Mouse (Mus musculus): Measurements from ENCODE around the gene Diablo. TPM values are rescaled to one million over a fixed set of nuclear protein-coding genes. Genes with fewer than 3 reads are reported as not detected.

Diablo gene
- polyA plus RNA-seq (2012; rRNA removed) = 85.2 and 92.3 TPM in 2 replicates
- 97.4 and 107 TPM in 2 replicates for polyA plus RNA-seq (2014; fragmentation: Nextera tagmentation; extraction: Ambion mirVana)

DNA sequence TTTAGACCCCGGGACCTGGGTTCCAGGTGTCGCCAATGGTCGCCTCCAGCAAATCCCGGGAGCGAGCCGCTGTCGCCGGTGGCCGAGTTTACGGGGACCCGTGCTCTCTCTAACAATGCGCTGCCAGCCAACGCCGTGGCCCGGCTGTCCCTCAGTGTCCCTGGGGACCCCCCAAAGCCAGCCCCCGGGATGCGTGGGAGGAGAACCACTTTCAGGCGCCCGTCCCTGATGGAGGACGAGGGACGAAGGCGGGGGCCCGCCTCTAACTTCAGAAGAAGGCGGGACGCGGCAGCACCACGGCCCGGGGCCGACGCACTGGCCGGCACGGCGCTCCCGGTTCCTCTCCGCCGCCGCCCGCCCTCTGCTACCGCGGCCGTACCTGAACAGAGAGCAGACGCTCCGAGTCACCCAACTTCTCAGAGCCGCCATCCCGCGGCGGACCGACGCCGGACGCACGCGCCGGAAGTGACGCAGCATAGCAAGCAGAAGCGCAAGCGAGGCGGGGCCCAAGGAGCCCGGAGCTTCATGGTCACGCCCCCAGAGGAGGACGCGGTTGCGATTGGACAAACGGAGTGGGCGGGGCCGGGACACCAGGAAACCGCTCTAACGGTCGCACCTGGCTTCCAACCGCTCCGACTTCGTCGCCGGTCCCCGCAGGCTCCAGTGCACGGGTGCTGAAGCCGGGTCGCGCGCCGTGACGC lies at the start of gene Diablo:
Diablo (minus strand) TSS at position 485 of the 701 bp plus-strand sequence.
- peak; percentile 99 for ATAC-seq (ENCODE audit: low FRiP score, low read depth)
- Histone ChIP-seq H3K4me1 (ENCODE audit: control insufficient read depth, insufficient read depth, low read length) (peaks cover 20% of the 10 kb centered on the region), H3K4me2 (replicated peaks; ENCODE audit: low read depth, low read length, severe bottlenecking) (peak within 1 kb of the TSS; percentile 92), H3K36me3 (ENCODE audit: control insufficient read depth, insufficient read depth, low read length) (peaks cover 15% of the 10 kb centered on the region; the same call in 1 of the 2 replicates), H3K9ac (ENCODE audit: low read depth, low read length, severe bottlenecking) (peak within 1 kb of the TSS; percentile 75), H3K4me3 (replicated peaks; ENCODE audit: low read length) (peak within 1 kb of the TSS; percentile 94), H3K27ac (replicated peaks; ENCODE audit: low read depth, low read length) (peak within 1 kb of the TSS; percentile 61; the same call in 1 of the 2 replicates), H3K27me3 (ENCODE audit: control insufficient read depth, insufficient read depth, low read length) (no peaks in the 10 kb centered on the region), H3K9me3 (ENCODE audit: control insufficient read depth, low read length) (no peaks in the 10 kb centered on the region)
- TF ChIP-seq POLR2A (IDR thresholded peaks at IDR 0.05; ENCODE audit: borderline replicate concordance, extremely low read depth, insufficient read depth, insufficient read length) = peak; percentile 85; the same call in 1 of the 2 replicates
- under 1% methylated on average over 64 of the region's 82 CpGs for WGBS
- peak; percentile 100 for DNase-seq (ENCODE audit: low spot score)

DNA sequence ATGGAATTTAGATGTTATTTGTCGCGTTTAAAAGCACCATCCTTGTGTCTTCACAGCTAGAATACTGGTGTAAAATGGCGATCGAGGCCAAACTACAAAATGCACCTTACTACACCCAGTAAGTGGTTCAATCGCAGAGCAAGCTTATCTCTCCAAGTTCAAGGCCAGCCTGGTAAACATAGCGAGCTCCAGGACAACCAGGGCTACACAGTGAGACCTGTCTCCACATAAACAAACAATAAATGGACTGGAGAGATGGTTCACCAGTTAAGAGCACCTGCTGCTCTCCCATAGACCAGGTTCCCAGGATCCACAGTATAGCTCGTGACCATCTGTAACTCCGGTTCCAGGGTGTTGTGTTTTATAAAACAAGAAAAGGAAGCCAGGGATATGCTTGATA lies 49.4 kb upstream of the Diablo start:
- Histone ChIP-seq H3K4me1 (ENCODE audit: control insufficient read depth, insufficient read depth, low read length) (peaks cover 6% of the 10 kb centered on the region; the same call in 1 of the 2 replicates), H3K4me3 (replicated peaks; ENCODE audit: low read length) (peak overlapping the region; percentile 96), H3K27ac (replicated peaks; ENCODE audit: low read depth, low read length) (no peak overlapping the region), H3K4me2 (replicated peaks; ENCODE audit: low read depth, low read length, severe bottlenecking) (peak overlapping the region; percentile 90), H3K27me3 (ENCODE audit: control insufficient read depth, insufficient read depth, low read length) (no peaks in the 10 kb centered on the region), H3K36me3 (ENCODE audit: control insufficient read depth, insufficient read depth, low read length) (peaks cover 25% of the 10 kb centered on the region), H3K9me3 (ENCODE audit: control insufficient read depth, low read length) (no peaks in the 10 kb centered on the region), H3K9ac (ENCODE audit: low read depth, low read length, severe bottlenecking) (no peak overlapping the region)
- no peak for TF ChIP-seq POLR2A (IDR thresholded peaks at IDR 0.05; ENCODE audit: borderline replicate concordance, extremely low read depth, insufficient read depth, insufficient read length)
- no peak for ATAC-seq (ENCODE audit: low FRiP score, low read depth)
- WGBS = 63% methylated on average over 8 of the region's 8 CpGs
- no peak for DNase-seq (ENCODE audit: low spot score)

DNA sequence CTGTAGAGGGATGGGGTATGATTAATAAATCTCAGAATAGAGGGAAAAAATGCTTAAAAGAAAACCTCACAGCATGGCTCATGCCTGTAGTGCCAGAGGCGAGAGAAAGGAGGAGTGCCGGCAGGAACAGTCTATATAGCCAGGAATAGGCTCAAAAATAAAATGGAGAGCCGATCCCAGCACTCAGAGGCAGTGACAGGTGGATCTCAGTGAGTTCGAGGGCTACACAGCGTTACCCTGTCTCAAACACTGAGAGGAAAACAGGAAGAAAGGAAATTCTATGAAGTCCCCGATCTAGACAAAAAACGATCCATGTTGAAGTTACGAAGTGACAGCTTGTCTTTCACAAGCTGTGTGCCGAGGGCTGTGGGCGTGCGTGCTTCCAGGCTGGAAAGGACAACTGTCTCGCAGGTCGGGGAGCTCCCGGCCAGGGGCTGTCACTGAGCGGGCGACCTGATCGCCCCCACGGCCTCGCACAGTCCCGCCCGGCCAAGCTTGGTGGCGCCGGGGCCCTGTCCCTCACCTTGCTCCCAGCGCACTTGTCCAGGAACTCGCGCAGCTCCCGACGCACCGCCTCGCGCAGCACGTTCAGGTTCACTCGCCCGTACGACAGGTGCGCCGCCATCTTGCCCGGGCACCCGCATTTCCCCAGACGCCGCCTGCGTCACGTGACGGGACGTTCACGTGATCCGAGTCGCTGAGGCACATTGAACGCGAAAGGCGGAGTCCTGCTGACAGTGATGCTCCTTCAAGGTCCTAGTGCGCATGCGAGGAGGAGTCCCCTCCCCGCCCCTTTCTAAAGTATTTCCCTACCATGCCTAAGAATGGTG lies 48.6 kb upstream of the Diablo start, which contains the start of gene Vps33a:
Vps33a (minus strand) TSS at position 682 of the 830 bp plus-strand sequence.
- DNase-seq (ENCODE audit: low spot score) = peak; percentile 97
- peak within 1 kb of the TSS; percentile 38 for H3K27ac ChIP-seq (replicated peaks; ENCODE audit: low read depth, low read length)

GRCm38 (mm10) chr5:123561128-123561527 lies 37.2 kb upstream of the Diablo start:
- H3K27me3 ChIP-seq (ENCODE audit: control insufficient read depth, insufficient read depth, low read length) = no peaks in the 10 kb centered on the region
- ATAC-seq (ENCODE audit: low FRiP score, low read depth) (no peak), DNase-seq (ENCODE audit: low spot score) (no peak)
- no peaks in the 10 kb centered on the region for H3K9me3 ChIP-seq (ENCODE audit: control insufficient read depth, low read length)
- no peak overlapping the region for H3K27ac ChIP-seq (replicated peaks; ENCODE audit: low read depth, low read length)
- no peak for TF ChIP-seq POLR2A (IDR thresholded peaks at IDR 0.05; ENCODE audit: borderline replicate concordance, extremely low read depth, insufficient read depth, insufficient read length)
- H3K4me3 ChIP-seq (replicated peaks; ENCODE audit: low read length) = no peak overlapping the region
- H3K4me2 ChIP-seq (replicated peaks; ENCODE audit: low read depth, low read length, severe bottlenecking) = no peak overlapping the region
- no peaks in the 10 kb centered on the region for H3K4me1 ChIP-seq (ENCODE audit: control insufficient read depth, insufficient read depth, low read length)
- WGBS = 93% methylated on average over 11 of the region's 11 CpGs
- H3K9ac ChIP-seq (ENCODE audit: low read depth, low read length, severe bottlenecking) = no peak overlapping the region
- peaks cover 76% of the 10 kb centered on the region for H3K36me3 ChIP-seq (ENCODE audit: control insufficient read depth, insufficient read depth, low read length)

More for the DNA sequence above, 48.6 kb upstream of the Diablo start, which contains the start of gene Vps33a:
- peak within 1 kb of the TSS; percentile 96 for H3K4me3 ChIP-seq (replicated peaks; ENCODE audit: low read length)
- peak within 1 kb of the TSS; percentile 77 for H3K9ac ChIP-seq (ENCODE audit: low read depth, low read length, severe bottlenecking)
- WGBS = under 1% methylated on average over 54 of the region's 54 CpGs
- ATAC-seq (ENCODE audit: low FRiP score, low read depth) = peak; percentile 93
- peak within 1 kb of the TSS; percentile 90 for H3K4me2 ChIP-seq (replicated peaks; ENCODE audit: low read depth, low read length, severe bottlenecking)
- H3K36me3 ChIP-seq (ENCODE audit: control insufficient read depth, insufficient read depth, low read length) = peaks cover 25% of the 10 kb centered on the region
- no peaks in the 10 kb centered on the region for H3K27me3 ChIP-seq (ENCODE audit: control insufficient read depth, insufficient read depth, low read length)
- TF ChIP-seq POLR2A (IDR thresholded peaks at IDR 0.05; ENCODE audit: borderline replicate concordance, extremely low read depth, insufficient read depth, insufficient read length) = no peak
- no peaks in the 10 kb centered on the region for H3K9me3 ChIP-seq (ENCODE audit: control insufficient read depth, low read length)
- peaks cover 6% of the 10 kb centered on the region; the same call in 1 of the 2 replicates for H3K4me1 ChIP-seq (ENCODE audit: control insufficient read depth, insufficient read depth, low read length)

DNA sequence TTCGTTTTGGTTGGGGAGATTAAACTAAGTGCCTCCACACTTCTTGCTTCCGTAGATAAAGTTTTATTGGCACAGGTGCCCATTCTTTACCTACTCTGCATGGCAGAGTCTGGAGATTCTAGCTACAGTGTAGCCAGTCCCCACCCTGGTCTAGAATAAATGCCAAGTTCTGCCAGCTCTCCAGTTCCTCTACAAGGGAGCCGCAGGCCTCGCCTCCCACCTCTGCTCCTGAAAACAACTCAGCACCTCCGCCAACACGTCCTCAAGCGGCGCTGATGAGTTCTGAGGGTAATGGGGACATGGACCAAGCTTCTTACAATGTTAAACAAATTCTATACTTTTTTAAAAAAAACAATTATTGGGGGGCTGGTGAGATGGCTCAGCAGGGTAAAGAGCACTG lies 35.6 kb upstream of the Diablo start:
- H3K36me3 ChIP-seq (ENCODE audit: control insufficient read depth, insufficient read depth, low read length) = peaks cover 68% of the 10 kb centered on the region
- WGBS = 94% methylated on average over 8 of the region's 8 CpGs
- TF ChIP-seq POLR2A (IDR thresholded peaks at IDR 0.05; ENCODE audit: borderline replicate concordance, extremely low read depth, insufficient read depth, insufficient read length) = no peak

More for the DNA sequence above, 35.6 kb upstream of the Diablo start:
- H3K4me3 ChIP-seq (replicated peaks; ENCODE audit: low read length) = no peak overlapping the region
- H3K9me3 ChIP-seq (ENCODE audit: control insufficient read depth, low read length) = no peaks in the 10 kb centered on the region
- H3K27ac ChIP-seq (replicated peaks; ENCODE audit: low read depth, low read length) = no peak overlapping the region
- H3K4me1 ChIP-seq (ENCODE audit: control insufficient read depth, insufficient read depth, low read length) = no peaks in the 10 kb centered on the region
- no peaks in the 10 kb centered on the region for H3K27me3 ChIP-seq (ENCODE audit: control insufficient read depth, insufficient read depth, low read length)
- no peak overlapping the region for H3K9ac ChIP-seq (ENCODE audit: low read depth, low read length, severe bottlenecking)
- ATAC-seq (ENCODE audit: low FRiP score, low read depth) (no peak), DNase-seq (ENCODE audit: low spot score) (no peak)
- no peak overlapping the region for H3K4me2 ChIP-seq (replicated peaks; ENCODE audit: low read depth, low read length, severe bottlenecking)
